Mouse (Mus musculus): ENCODE measurements at regions not wholly inside any gene's neighbourhood (a gene's known extent, or its start where the extent isn't known, plus 50 kb on each side); places are given as distances from the start of the nearest gene placed in this dataset.

- no peak overlapping the region for H3K4me3 ChIP-seq (ENCODE audit: low read depth, low read length)
- no peaks in the 10 kb centered on the region for H3K27me3 ChIP-seq (ENCODE audit: insufficient read depth, low read length)
- H3K36me3 ChIP-seq (ENCODE audit: insufficient read depth), result no peaks in the 10 kb centered on the region
- WGBS, result 61% methylated on average over 10 of the region's 10 CpGs
- H3K27ac ChIP-seq (ENCODE audit: low read depth, low read length), result no peak overlapping the region
- no peaks in the 10 kb centered on the region for H3K4me1 ChIP-seq (ENCODE audit: insufficient read depth)
- H3K9ac ChIP-seq, result no peak overlapping the region
- no peak for TF ChIP-seq CTCF (IDR thresholded peaks at IDR 0.05; ENCODE audit: low read depth)
- no peaks in the 10 kb centered on the region for H3K9me3 ChIP-seq (ENCODE audit: low read length)
- no peak for ATAC-seq
- DNase-seq, result no peak
- no peak overlapping the region for H3K4me2 ChIP-seq (ENCODE audit: low read depth)
These were observed 266.8 kb upstream of the Zfp637 start for GRCm38 (mm10) chr6:117574146-117574545.

DNA sequence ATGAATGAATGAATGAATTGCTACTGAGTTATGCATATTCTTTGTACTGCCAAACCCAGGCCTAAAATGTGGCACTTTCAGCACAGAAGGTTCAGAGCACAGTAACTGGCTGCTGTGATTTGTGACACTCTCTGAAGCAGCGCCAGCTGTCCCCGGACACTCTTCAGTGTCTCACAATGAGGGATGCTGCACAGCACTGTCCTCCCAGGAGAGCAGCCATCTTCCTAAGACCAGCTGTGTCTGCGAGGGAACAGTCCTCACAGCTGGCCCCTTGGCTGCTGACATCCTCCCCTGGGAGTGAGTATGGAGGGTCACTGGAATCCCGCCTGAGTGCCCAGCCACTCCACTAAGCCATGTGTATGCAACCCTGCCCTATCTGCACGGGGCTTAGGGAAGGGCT lies 265.9 kb upstream of the Zfp637 start:
- Histone ChIP-seq H3K4me3 (ENCODE audit: low read depth, low read length) (no peak overlapping the region), H3K27ac (ENCODE audit: low read depth, low read length) (no peak overlapping the region), H3K27me3 (ENCODE audit: insufficient read depth, low read length) (no peaks in the 10 kb centered on the region), H3K36me3 (ENCODE audit: insufficient read depth) (no peaks in the 10 kb centered on the region), H3K9ac (no peak overlapping the region), H3K4me2 (ENCODE audit: low read depth) (no peak overlapping the region), H3K9me3 (ENCODE audit: low read length) (no peaks in the 10 kb centered on the region), H3K4me1 (ENCODE audit: insufficient read depth) (no peaks in the 10 kb centered on the region)
- 83% methylated on average over 5 of the region's 5 CpGs for WGBS
- TF ChIP-seq CTCF (IDR thresholded peaks at IDR 0.05; ENCODE audit: low read depth), result no peak
- ATAC-seq (no peak), DNase-seq (no peak)

- ATAC-seq, result no peak
- no peak for DNase-seq
These were observed 265.0 kb upstream of the Zfp637 start for GRCm38 (mm10) chr6:117576021-117576420.

DNA sequence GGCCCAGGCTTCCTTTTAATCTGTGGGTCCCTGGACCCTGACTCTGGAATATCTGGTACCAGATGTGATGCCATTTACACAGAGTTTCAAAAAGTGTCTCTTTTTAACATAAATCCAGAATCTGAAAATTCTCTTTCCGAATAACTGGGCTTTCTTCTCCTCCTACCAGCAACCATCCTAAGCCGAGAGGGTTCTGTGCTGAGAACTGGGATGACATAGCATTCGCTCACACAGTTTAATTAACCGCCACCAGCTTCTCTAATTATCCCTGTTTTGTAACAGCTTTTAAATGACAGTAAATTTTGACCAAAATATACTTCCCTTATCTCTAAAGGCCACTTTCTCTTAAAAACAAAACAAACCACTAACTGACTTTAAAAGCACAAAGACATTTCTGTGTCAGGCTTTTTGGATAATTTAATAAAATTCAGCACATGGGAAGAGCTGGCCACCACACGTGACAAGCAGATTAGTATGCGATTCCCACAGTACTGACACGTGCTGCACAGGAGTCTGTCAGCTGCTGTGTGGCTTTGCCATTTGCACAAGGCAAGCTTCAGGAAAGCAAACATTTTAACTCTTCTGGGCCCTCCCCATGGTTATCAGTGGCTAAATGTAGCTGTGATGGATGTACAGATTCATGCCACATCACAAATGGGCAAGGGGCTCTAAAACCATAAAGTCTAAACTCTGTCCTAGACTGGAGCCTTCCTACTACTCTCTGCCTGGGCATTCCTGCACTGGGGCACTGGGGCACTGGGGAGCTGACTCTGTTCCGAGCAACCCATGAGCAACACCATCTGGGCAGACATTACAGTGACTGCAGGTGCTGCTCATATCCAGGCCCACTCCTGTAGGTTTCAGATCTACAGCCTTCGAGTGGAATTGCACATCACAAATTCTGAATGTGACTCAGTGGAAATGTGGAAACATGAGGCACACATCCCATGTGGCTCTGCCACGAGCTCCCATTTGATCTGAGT lies 263.1 kb upstream of the Zfp637 start:
- H3K9ac ChIP-seq, result no peak overlapping the region
- H3K4me3 ChIP-seq (ENCODE audit: low read depth, low read length), result no peak overlapping the region
- H3K4me1 ChIP-seq (ENCODE audit: insufficient read depth), result no peaks in the 10 kb centered on the region
- no peaks in the 10 kb centered on the region for H3K36me3 ChIP-seq (ENCODE audit: insufficient read depth)
- H3K27me3 ChIP-seq (ENCODE audit: insufficient read depth, low read length), result no peaks in the 10 kb centered on the region
- H3K27ac ChIP-seq (ENCODE audit: low read depth, low read length), result no peak overlapping the region
- no peak for TF ChIP-seq CTCF (IDR thresholded peaks at IDR 0.05; ENCODE audit: low read depth)
- H3K4me2 ChIP-seq (ENCODE audit: low read depth), result no peak overlapping the region
- no peaks in the 10 kb centered on the region for H3K9me3 ChIP-seq (ENCODE audit: low read length)
- 46% methylated on average over 10 of the region's 10 CpGs for WGBS
- DNase-seq, result peak; percentile 57
- peak; percentile 94 for ATAC-seq

More at GRCm38 (mm10) chr6:117576021-117576420, 265.0 kb upstream of the Zfp637 start:
- no peak for TF ChIP-seq CTCF (IDR thresholded peaks at IDR 0.05; ENCODE audit: low read depth)
- Histone ChIP-seq H3K36me3 (ENCODE audit: insufficient read depth) (no peaks in the 10 kb centered on the region), H3K4me1 (ENCODE audit: insufficient read depth) (no peaks in the 10 kb centered on the region), H3K9me3 (ENCODE audit: low read length) (no peaks in the 10 kb centered on the region), H3K27me3 (ENCODE audit: insufficient read depth, low read length) (no peaks in the 10 kb centered on the region), H3K27ac (ENCODE audit: low read depth, low read length) (no peak overlapping the region), H3K4me3 (ENCODE audit: low read depth, low read length) (no peak overlapping the region), H3K4me2 (ENCODE audit: low read depth) (no peak overlapping the region), H3K9ac (no peak overlapping the region)
- WGBS, result 96% methylated on average over 9 of the region's 9 CpGs

DNA sequence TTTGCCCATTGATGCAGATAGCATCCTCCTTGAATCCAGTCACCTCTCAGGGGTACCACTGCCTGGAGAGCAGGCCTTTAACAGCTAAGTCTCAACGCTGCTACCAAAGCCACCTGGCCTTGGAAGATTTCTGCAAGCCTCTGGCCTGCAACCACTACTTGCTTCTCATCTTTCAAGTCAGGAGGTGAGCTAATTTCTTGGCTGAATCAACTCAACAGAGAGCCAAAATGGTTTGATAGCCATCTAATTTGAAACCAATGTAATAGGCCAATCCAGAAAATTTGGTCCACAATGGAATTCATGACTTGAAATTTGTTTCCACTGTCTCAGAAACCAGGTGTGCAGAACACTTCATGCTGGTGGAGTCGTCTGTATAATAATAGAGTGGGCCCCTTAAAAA lies 260.0 kb upstream of the Zfp637 start:
- H3K9ac ChIP-seq, result no peak overlapping the region
- H3K36me3 ChIP-seq (ENCODE audit: insufficient read depth), result no peaks in the 10 kb centered on the region
- WGBS, result 79% methylated on average over 2 of the region's 2 CpGs
- TF ChIP-seq CTCF (IDR thresholded peaks at IDR 0.05; ENCODE audit: low read depth), result no peak
- DNase-seq (no peak), ATAC-seq (no peak)
- H3K4me3 ChIP-seq (ENCODE audit: low read depth, low read length), result no peak overlapping the region
- no peaks in the 10 kb centered on the region for H3K9me3 ChIP-seq (ENCODE audit: low read length)
- no peak overlapping the region for H3K27ac ChIP-seq (ENCODE audit: low read depth, low read length)
- H3K4me2 ChIP-seq (ENCODE audit: low read depth), result no peak overlapping the region
- H3K27me3 ChIP-seq (ENCODE audit: insufficient read depth, low read length), result no peaks in the 10 kb centered on the region
- H3K4me1 ChIP-seq (ENCODE audit: insufficient read depth), result no peaks in the 10 kb centered on the region

- H3K36me3 ChIP-seq (ENCODE audit: insufficient read depth), result no peaks in the 10 kb centered on the region
- no peak for TF ChIP-seq CTCF (IDR thresholded peaks at IDR 0.05; ENCODE audit: low read depth)
- 93% methylated on average over 11 of the region's 11 CpGs for WGBS
- H3K9ac ChIP-seq, result no peak overlapping the region
- H3K27me3 ChIP-seq (ENCODE audit: insufficient read depth, low read length), result no peaks in the 10 kb centered on the region
- DNase-seq (no peak), ATAC-seq (no peak)
- H3K4me3 ChIP-seq (ENCODE audit: low read depth, low read length), result no peak overlapping the region
- H3K4me2 ChIP-seq (ENCODE audit: low read depth), result no peak overlapping the region
- no peak overlapping the region for H3K27ac ChIP-seq (ENCODE audit: low read depth, low read length)
- no peaks in the 10 kb centered on the region for H3K4me1 ChIP-seq (ENCODE audit: insufficient read depth)
- no peaks in the 10 kb centered on the region for H3K9me3 ChIP-seq (ENCODE audit: low read length)
These were observed 257.9 kb upstream of the Zfp637 start for GRCm38 (mm10) chr6:117583121-117583520.

DNA sequence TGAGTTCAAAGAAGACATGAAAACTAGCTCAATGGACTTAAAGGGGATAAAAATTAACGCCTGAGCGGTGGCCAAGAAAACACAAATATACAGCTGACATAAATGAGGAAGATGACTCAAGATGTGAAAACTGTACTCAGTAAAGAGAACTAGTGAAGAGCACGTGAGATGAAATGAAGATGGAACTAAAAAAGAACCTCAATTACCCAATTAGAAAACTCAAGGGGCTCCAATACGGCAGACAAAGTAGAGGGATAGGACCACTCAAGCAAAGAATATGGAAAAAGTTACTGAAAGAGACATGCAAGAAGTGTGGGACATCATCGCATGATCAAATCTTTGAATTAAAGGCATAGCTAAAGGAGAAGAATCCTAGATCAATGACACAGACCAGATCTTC lies 256.4 kb upstream of the Zfp637 start:
- no peak for TF ChIP-seq CTCF (IDR thresholded peaks at IDR 0.05; ENCODE audit: low read depth)
- no peak for DNase-seq
- no peak overlapping the region for H3K27ac ChIP-seq (ENCODE audit: low read depth, low read length)

More for the DNA sequence above, 256.4 kb upstream of the Zfp637 start:
- no peak overlapping the region for H3K4me2 ChIP-seq (ENCODE audit: low read depth)
- H3K9me3 ChIP-seq (ENCODE audit: low read length), result no peaks in the 10 kb centered on the region
- H3K27me3 ChIP-seq (ENCODE audit: insufficient read depth, low read length), result no peaks in the 10 kb centered on the region
- H3K9ac ChIP-seq, result no peak overlapping the region
- H3K4me3 ChIP-seq (ENCODE audit: low read depth, low read length), result no peak overlapping the region
- H3K4me1 ChIP-seq (ENCODE audit: insufficient read depth), result no peaks in the 10 kb centered on the region
- ATAC-seq, result no peak
- H3K36me3 ChIP-seq (ENCODE audit: insufficient read depth), result no peaks in the 10 kb centered on the region
- WGBS, result 94% methylated on average over 5 of the region's 5 CpGs

Measured in forebrain, postnatal 0 days (tissue).